ENCODE assay signal across 7 mouse cellular contexts in the genomic region with DNA sequence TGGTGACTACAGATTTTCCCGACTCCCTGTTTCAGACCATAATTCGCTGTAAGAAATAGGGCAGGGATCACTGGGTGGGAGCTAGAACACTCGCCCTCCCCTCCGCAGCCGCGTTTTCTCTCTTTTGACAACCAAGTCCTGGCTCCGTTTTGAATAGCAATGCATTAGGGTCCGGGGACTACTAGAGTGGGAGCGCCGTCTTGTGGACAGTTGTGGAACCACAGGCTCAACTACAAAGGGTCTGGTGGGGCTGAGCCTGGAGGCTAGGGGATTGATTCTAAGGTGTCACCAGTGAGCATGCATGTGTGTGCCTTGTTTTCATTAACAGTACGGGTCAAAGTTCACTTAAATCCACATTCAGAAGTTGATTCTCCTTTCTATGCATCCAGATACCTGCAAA. TPM values are rescaled to one million over a fixed set of nuclear protein-coding genes. Genes with fewer than 3 reads are reported as not detected.
A peak's percentile ranks its signal among the peaks of the same experiment; 100 is the strongest.
DNase-seq lines count a peak whose midpoint lies in the region; ATAC-seq and TF ChIP-seq lines count a peak whose summit lies in the region.

No protein-coding gene starts in this region.

- TF ChIP-seq POLR2A in small intestine, adult 2 months (IDR thresholded peaks at IDR 0.05; ENCODE audit: low read depth, low read length) = no peak

- H3K27ac ChIP-seq in intestine, postnatal 0 days (ENCODE audit: low read depth, low read length) = no peak overlapping the region
- no peak overlapping the region for H3K27ac ChIP-seq in midbrain, embryonic 11.5 days (ENCODE audit: low read depth, low read length)
- H3K27ac ChIP-seq in small intestine, adult 2 months (ENCODE audit: insufficient read depth, low read depth, low read length) = no peak overlapping the region

- no peaks in the 10 kb centered on the region for H3K36me3 ChIP-seq in intestine, postnatal 0 days (ENCODE audit: control insufficient read depth, insufficient read depth)
- H3K36me3 ChIP-seq in midbrain, embryonic 11.5 days (ENCODE audit: control insufficient read depth, insufficient read depth, low read length) = no peaks in the 10 kb centered on the region
- no peaks in the 10 kb centered on the region for H3K36me3 ChIP-seq in small intestine, adult 2 months (ENCODE audit: control insufficient read depth, insufficient read depth, low read length)

- intact Hi-C loops in left cerebral cortex, postnatal 4 days (cut with DNase I) = loop anchor here (5.0 to 10.0 kb wide), 3 partner anchors 116 to 326 kb away; no protein-coding TSS in a partner anchor

- WGBS in intestine, postnatal 0 days = 3% methylated on average over 11 of the region's 11 CpGs
- under 1% methylated on average over 11 of the region's 11 CpGs for WGBS in midbrain, embryonic 11.5 days
- WGBS in small intestine, adult 2 months = 2% methylated on average over 11 of the region's 11 CpGs

- peaks cover 14% of the 10 kb centered on the region; the same call in 1 of the 2 replicates for H3K27me3 ChIP-seq in intestine, postnatal 0 days (replicated peaks; ENCODE audit: control insufficient read depth, insufficient read depth, low read length)
- H3K27me3 ChIP-seq in midbrain, embryonic 11.5 days (ENCODE audit: control insufficient read depth, insufficient read depth, low read length) = peaks cover 18% of the 10 kb centered on the region
- no peaks in the 10 kb centered on the region for H3K27me3 ChIP-seq in small intestine, adult 2 months (ENCODE audit: control insufficient read depth, insufficient read depth, low read length)

- H3K4me1 ChIP-seq in intestine, postnatal 0 days (replicated peaks; ENCODE audit: control insufficient read depth, insufficient read depth, low read length) = 0 out of 2 replicates have a peak, but pooled peaks cover 4% of the 10 kb centered on the region
- H3K4me1 ChIP-seq in midbrain, embryonic 11.5 days (ENCODE audit: control insufficient read depth, insufficient read depth, low read length) = peaks cover 5% of the 10 kb centered on the region; the same call in 1 of the 2 replicates
- H3K4me1 ChIP-seq in small intestine, adult 2 months (ENCODE audit: control insufficient read depth, insufficient read depth, insufficient read length, low read length) = peaks cover 11% of the 10 kb centered on the region; the same call in 1 of the 2 replicates

- no peaks in the 10 kb centered on the region for H3K9me3 ChIP-seq in intestine, postnatal 0 days (ENCODE audit: control insufficient read depth)
- no peaks in the 10 kb centered on the region for H3K9me3 ChIP-seq in midbrain, embryonic 11.5 days (ENCODE audit: control insufficient read depth, low read length)

- peak overlapping the region; percentile 53 for H3K4me2 ChIP-seq in intestine, postnatal 0 days (replicated peaks; ENCODE audit: low read depth)
- H3K4me2 ChIP-seq in midbrain, embryonic 11.5 days = peak overlapping the region; percentile 30; the same call in 1 of the 2 replicates

- H3K4me3 ChIP-seq in intestine, postnatal 0 days (ENCODE audit: low read depth, low read length) = no peak overlapping the region
- no peak overlapping the region for H3K4me3 ChIP-seq in midbrain, embryonic 11.5 days (ENCODE audit: low read depth, low read length)
- H3K4me3 ChIP-seq in small intestine, adult 2 months (ENCODE audit: low read depth, low read length) = no peak overlapping the region

- no peak overlapping the region for H3K9ac ChIP-seq in intestine, postnatal 0 days (ENCODE audit: low read depth, low read length)
- H3K9ac ChIP-seq in midbrain, embryonic 11.5 days (ENCODE audit: low read length) = no peak overlapping the region; the same call in 1 of the 2 replicates

- TF ChIP-seq CTCF in intestine, postnatal 0 days (IDR thresholded peaks at IDR 0.05; ENCODE audit: low read depth) = peak; percentile 97
- peak; percentile 95; the same call in 1 of the 2 replicates for TF ChIP-seq CTCF in small intestine, adult 2 months (IDR thresholded peaks at IDR 0.05; ENCODE audit: extremely low read depth, insufficient read length, insufficient replicate concordance, low read depth, low read length)

- no peak for ATAC-seq in intestine, postnatal 0 days
- peak; percentile 69 for ATAC-seq in midbrain, embryonic 11.5 days (ENCODE audit: low FRiP score)

- peak; percentile 52 for DNase-seq in adrenal gland, adult 8-10 months
- DNase-seq in embryo, embryonic 11.5 days (ENCODE audit: low read depth, low spot score) = peak; percentile 64
- peak; percentile 58 to 76 for DNase-seq in gastrocnemius, postnatal 4 days (ENCODE audit: low spot score in 2 of 2)
- DNase-seq in left cerebral cortex, postnatal 4 days = peak; percentile 88
- DNase-seq in midbrain, embryonic 11.5 days (ENCODE audit: low spot score, missing footprints) = peak; percentile 100

RNA-seq across cellular contexts. Expression of gene Slc35c1, which starts 26.1 kb away (rescaled TPM):
- total RNA-seq in adrenal gland, adult 8-10 months (2022) = 10 to 100 TPM; 15.7 to 24.0 (median 19.6) TPM
- 1 to 10 TPM; 7.8 to 9.8 TPM for total RNA-seq in gastrocnemius, postnatal 4 days (2021)
- 51.9 and 59.2 TPM in 2 replicates for polyA plus RNA-seq in intestine, postnatal 0 days (2015; fragmentation: Nextera tagmentation; extraction: Ambion mirVana)
- total RNA-seq in left cerebral cortex, postnatal 4 days (2021) = 10 to 100 TPM; 18.0 to 18.1 TPM
- 9.2 and 9.5 TPM in 2 replicates for polyA plus RNA-seq in midbrain, embryonic 11.5 days (2014; fragmentation: Nextera tagmentation; extraction: Ambion mirVana)
- 124 and 160 TPM in 2 replicates for polyA plus RNA-seq in small intestine, adult 2 months (2012; rRNA removed)

RNA-seq across cellular contexts. Expression of gene Cry2, which starts 52.6 kb away (rescaled TPM):
- total RNA-seq in adrenal gland, adult 8-10 months (2022) = 10 to 100 TPM; 44.0 to 57.9 (median 47.5) TPM
- total RNA-seq in gastrocnemius, postnatal 4 days (2021) = 10 to 100 TPM; 47.6 to 59.3 TPM
- 10.0 and 11.7 TPM in 2 replicates for polyA plus RNA-seq in intestine, postnatal 0 days (2015; fragmentation: Nextera tagmentation; extraction: Ambion mirVana)
- 10 to 100 TPM; 74.6 to 75.8 TPM for total RNA-seq in left cerebral cortex, postnatal 4 days (2021)
- polyA plus RNA-seq in midbrain, embryonic 11.5 days (2014; fragmentation: Nextera tagmentation; extraction: Ambion mirVana) = 20.5 and 21.9 TPM in 2 replicates
- polyA plus RNA-seq in small intestine, adult 2 months (2012; rRNA removed) = 4.7 and 13.1 TPM in 2 replicates
